Mouse (Mus musculus) intestine, embryonic 16.5 days (tissue): ENCODE data around the gene Phykpl. TPM values are rescaled to one million over a fixed set of nuclear protein-coding genes. Genes with fewer than 3 reads are reported as not detected.
"Not testable (repeated sequence)": the region's sequence is repeated elsewhere in the genome, so short reads cannot be mapped to it uniquely, and the experiment has no call there.

ENCODE experiments used
- ATAC-seq: fragments of 200-750 bp; cut with Nextera tagmentation; 2 replicates; pipeline ENCODE4 v1.8.0; 2017; ENCODE audit warnings: moderate TSS enrichment, moderate library complexity
- H3K27ac ChIP-seq: fragments of 300-500 bp; sonication (generic); 2 replicates; pipeline ENCODE4 v1.5.1; 2014; ENCODE audit warnings: mild to moderate bottlenecking, low read length
- H3K27me3 ChIP-seq: fragments of 300-500 bp; sonication (generic); replicated peaks from 2 replicates; pipeline ENCODE4 v1.6.1; 2014; ENCODE audit warnings: low read length, control low read depth, mixed read lengths; ENCODE audit not compliant: control insufficient read depth, insufficient read depth
- H3K36me3 ChIP-seq: fragments of 300-500 bp; sonication (generic); 2 replicates; pipeline ENCODE4 v1.6.1; 2014; ENCODE audit warnings: low read length, control low read depth; ENCODE audit not compliant: control insufficient read depth, insufficient read depth
- H3K4me1 ChIP-seq: fragments of 300-500 bp; sonication (generic); 2 replicates; pipeline ENCODE4 v1.6.1; 2014; ENCODE audit warnings: low read length, control low read depth, mixed read lengths; ENCODE audit not compliant: control insufficient read depth, insufficient read depth
- H3K4me2 ChIP-seq: fragments of 300-500 bp; sonication (generic); 2 replicates; pipeline ENCODE4 v1.6.1; 2014; ENCODE audit warnings: low read depth, low read length, control low read depth
- H3K4me3 ChIP-seq: fragments of 300-500 bp; sonication (generic); 2 replicates; pipeline ENCODE4 v1.5.1; 2014; ENCODE audit warnings: mild to moderate bottlenecking, low read length
- H3K9ac ChIP-seq: fragments of 300-500 bp; sonication (generic); 2 replicates; pipeline ENCODE4 v1.6.1; 2014; ENCODE audit warnings: low read depth, low read length
- H3K9me3 ChIP-seq: fragments of 300-500 bp; sonication (generic); 2 replicates; pipeline ENCODE4 v1.6.1; 2016; ENCODE audit warnings: low read length, control low read depth; ENCODE audit not compliant: control insufficient read depth
- WGBS: fragments of 180-500 bp; shearing (Covaris S2); extraction: QIAGEN DNeasy Blood & Tissue Kit; methylation state at CpG from one replicate; pipeline ENCODE4 v1.1.7; 2014; 5-methylcytosine and 5-hydroxymethylcytosine counted together
- polyA plus RNA-seq: library from polyadenylated mRNA; unstranded; fragments of >200 nt; fragmentation: Nextera tagmentation; extraction: Ambion mirVana; gene quantifications from 2 replicates; pipeline ENCODE4 v1.2.1, GENCODE M21; 2015

Phykpl gene
- polyA plus RNA-seq, 1 experiment from 2014 or later, result 20.9 TPM

- H3K27me3 ChIP-seq, H3K4me2 ChIP-seq, ATAC-seq, H3K9me3 ChIP-seq, H3K4me3 ChIP-seq, H3K4me1 ChIP-seq, H3K36me3 ChIP-seq, H3K9ac ChIP-seq, H3K27ac ChIP-seq: not testable (repeated sequence)
- 94% methylated on average over 7 of the region's 7 CpGs for WGBS
Observed at GRCm38 (mm10) chr11:51633200-51633599, 48.6 kb downstream of the Phykpl start.

- Histone ChIP-seq H3K36me3 (peaks cover under 1% of the 10 kb centered on the region; the same call in 1 of the 2 replicates), H3K4me2 (no peak overlapping the region), H3K27ac (no peak overlapping the region), H3K9me3 (no peaks in the 10 kb centered on the region), H3K4me3 (no peak overlapping the region), H3K9ac (no peak overlapping the region), H3K27me3 (no peaks in the 10 kb centered on the region), H3K4me1 (peaks cover 10% of the 10 kb centered on the region)
- WGBS, result 92% methylated on average over 3 of the region's 3 CpGs
- ATAC-seq, result no peak
Observed at GRCm38 (mm10) chr11:51633721-51634120, 49.2 kb downstream of the Phykpl start.

GRCm38 (mm10) chr11:51635127-51635524 lies 50.6 kb downstream of the Phykpl start:
- peaks cover 10% of the 10 kb centered on the region for H3K4me1 ChIP-seq
- ATAC-seq, result peak; percentile 2; the same call in 1 of the 2 replicates
- 14% methylated on average over 6 of the region's 6 CpGs for WGBS
- no peaks in the 10 kb centered on the region for H3K36me3 ChIP-seq
- H3K27me3 ChIP-seq, result no peaks in the 10 kb centered on the region
- H3K9me3 ChIP-seq, result no peaks in the 10 kb centered on the region
- H3K4me3 ChIP-seq, result peak overlapping the region; percentile 61
- H3K4me2 ChIP-seq, result peak overlapping the region; percentile 81
- peak overlapping the region; percentile 86 for H3K9ac ChIP-seq
- H3K27ac ChIP-seq, result peak overlapping the region; percentile 88

GRCm38 (mm10) chr11:51635525-51636322 lies 51.2 kb downstream of the Phykpl start, which contains the start of gene Rmnd5b:
Gene Rmnd5b, minus strand, starts transcription at chr11:51635896.
- Histone ChIP-seq H3K9ac (peak within 1 kb of the TSS; percentile 86), H3K4me3 (peak within 1 kb of the TSS; percentile 61), H3K36me3 (no peaks in the 10 kb centered on the region), H3K4me2 (peak within 1 kb of the TSS; percentile 81), H3K4me1 (peaks cover 11% of the 10 kb centered on the region), H3K9me3 (no peaks in the 10 kb centered on the region), H3K27me3 (no peaks in the 10 kb centered on the region), H3K27ac (peak within 1 kb of the TSS; percentile 88)
- ATAC-seq, result peak; percentile 88
- WGBS, result under 1% methylated on average over 61 of the region's 61 CpGs

GRCm38 (mm10) chr11:51636323-51636684 lies 51.7 kb downstream of the Phykpl start:
- H3K9ac ChIP-seq, result peak overlapping the region; percentile 86
- ATAC-seq, result peak; percentile 39
- WGBS, result 3% methylated on average over 6 of the region's 6 CpGs

GRCm38 (mm10) chr11:51637971-51638414 lies 53.4 kb downstream of the Phykpl start:
- no peaks in the 10 kb centered on the region for H3K27me3 ChIP-seq
- H3K9ac ChIP-seq, result peak overlapping the region; percentile 31; the same call in 1 of the 2 replicates
- H3K4me3 ChIP-seq, result 0 out of 2 replicates have a peak overlapping the region, but pooled peaks have one; percentile 13
- no peaks in the 10 kb centered on the region for H3K9me3 ChIP-seq
- H3K27ac ChIP-seq, result peak overlapping the region; percentile 43; the same call in 1 of the 2 replicates
- ATAC-seq, result no peak
- peaks cover 16% of the 10 kb centered on the region for H3K4me1 ChIP-seq
- whole genome bisulfite sequencing, result 10% methylated on average over 17 of the region's 17 CpGs
- H3K36me3 ChIP-seq, result no peaks in the 10 kb centered on the region
- peak overlapping the region; percentile 26 for H3K4me2 ChIP-seq

More at GRCm38 (mm10) chr11:51636323-51636684, 51.7 kb downstream of the Phykpl start:
- Histone ChIP-seq H3K4me1 (peaks cover 16% of the 10 kb centered on the region), H3K9me3 (no peaks in the 10 kb centered on the region), H3K4me3 (peak overlapping the region; percentile 61), H3K27ac (peak overlapping the region; percentile 88), H3K36me3 (no peaks in the 10 kb centered on the region), H3K4me2 (peak overlapping the region; percentile 81), H3K27me3 (no peaks in the 10 kb centered on the region)

- H3K27me3 ChIP-seq, result no peaks in the 10 kb centered on the region
- H3K9ac ChIP-seq, result 0 out of 2 replicates have a peak overlapping the region, but pooled peaks have one; percentile 31
- H3K4me1 ChIP-seq, result peaks cover 20% of the 10 kb centered on the region
- H3K36me3 ChIP-seq, result peaks cover under 1% of the 10 kb centered on the region; the same call in 1 of the 2 replicates
- no peak overlapping the region for H3K4me3 ChIP-seq
- H3K4me2 ChIP-seq, result peak overlapping the region; percentile 26; the same call in 1 of the 2 replicates
- no peak for ATAC-seq
- no peaks in the 10 kb centered on the region for H3K9me3 ChIP-seq
- WGBS, result 70% methylated on average over 5 of the region's 5 CpGs
- 0 out of 2 replicates have a peak overlapping the region, but pooled peaks have one; percentile 43 for H3K27ac ChIP-seq
Observed at GRCm38 (mm10) chr11:51638497-51638896, 53.9 kb downstream of the Phykpl start.

GRCm38 (mm10) chr11:51640748-51641147 lies 56.2 kb downstream of the Phykpl start:
- no peak for ATAC-seq
- WGBS, result 82% methylated on average over 7 of the region's 7 CpGs
- H3K4me3 ChIP-seq, result no peak overlapping the region
- H3K27ac ChIP-seq, result 0 out of 2 replicates have a peak overlapping the region, but pooled peaks have one; percentile 4
- H3K36me3 ChIP-seq, result peaks cover 6% of the 10 kb centered on the region; the same call in 1 of the 2 replicates
- H3K4me1 ChIP-seq, result peaks cover 19% of the 10 kb centered on the region
- H3K4me2 ChIP-seq, result no peak overlapping the region
- no peaks in the 10 kb centered on the region for H3K27me3 ChIP-seq
- no peaks in the 10 kb centered on the region for H3K9me3 ChIP-seq
- H3K9ac ChIP-seq, result no peak overlapping the region

GRCm38 (mm10) chr11:51643202-51643601 lies 58.6 kb downstream of the Phykpl start:
- Histone ChIP-seq H3K36me3 (peaks cover 6% of the 10 kb centered on the region; the same call in 1 of the 2 replicates), H3K4me3 (no peak overlapping the region), H3K27ac (no peak overlapping the region), H3K9me3 (no peaks in the 10 kb centered on the region), H3K27me3 (no peaks in the 10 kb centered on the region), H3K9ac (peak overlapping the region; percentile 14; the same call in 1 of the 2 replicates), H3K4me2 (no peak overlapping the region), H3K4me1 (peaks cover 20% of the 10 kb centered on the region)
- WGBS, result 68% methylated on average over 9 of the region's 9 CpGs
- no peak for ATAC-seq
